Mouse (Mus musculus): Measurements from ENCODE around the gene Phf13.

Phf13 gene

GRCm38 (mm10) chr4:151988342-151989109, 7.5 kb downstream of the Phf13 start, which contains the start of gene Thap3:
Gene Thap3, minus strand, starts transcription at chr4:151988997.
- peak; percentile 86 to 89 for DNase-seq

- DNase-seq, result peak in 1 of 2 experiments; percentile 29
Observed at GRCm38 (mm10) chr4:151988014-151988341, 8.1 kb downstream of the Phf13 start.

- no peak for DNase-seq
Observed at GRCm38 (mm10) chr4:151986650-151987049, 9.4 kb downstream of the Phf13 start.

GRCm38 (mm10) chr4:151985886-151986285, 10.2 kb downstream of the Phf13 start:
- DNase-seq, result peak; percentile 33 to 75

- peak in 1 of 2 experiments; percentile 62 for DNase-seq
Observed at GRCm38 (mm10) chr4:151983560-151983959, 12.5 kb downstream of the Phf13 start.

GRCm38 (mm10) chr4:151983043-151983442, 13.0 kb downstream of the Phf13 start:
- DNase-seq, result no peak

GRCm38 (mm10) chr4:151981363-151981762, 14.7 kb downstream of the Phf13 start:
- DNase-seq, result peak; percentile 75 to 80

- DNase-seq, result peak in 1 of 2 experiments; percentile 37
Observed at GRCm38 (mm10) chr4:151980699-151981098, 15.4 kb downstream of the Phf13 start.

- peak; percentile 80 to 92 for DNase-seq
Observed at GRCm38 (mm10) chr4:151977748-151978147, 18.3 kb downstream of the Phf13 start.

- DNase-seq, result peak; percentile 48 to 71
Observed at GRCm38 (mm10) chr4:151975441-151975840, 20.6 kb downstream of the Phf13 start.

GRCm38 (mm10) chr4:151972221-151972967, 23.7 kb downstream of the Phf13 start:
- peak in 1 of 2 experiments; percentile 37 for DNase-seq

- DNase-seq, result peak in 1 of 2 experiments; percentile 35
Observed at GRCm38 (mm10) chr4:151968204-151968921, 27.7 kb downstream of the Phf13 start.

GRCm38 (mm10) chr4:151962817-151963216, 33.2 kb downstream of the Phf13 start:
- peak in 1 of 2 experiments; percentile 31 for DNase-seq

GRCm38 (mm10) chr4:151960513-151960854, 35.6 kb downstream of the Phf13 start:
- DNase-seq, result no peak

GRCm38 (mm10) chr4:151959849-151960512, 36.1 kb downstream of the Phf13 start:
- peak in 1 of 2 experiments; percentile 30 for DNase-seq

- peak in 1 of 2 experiments; percentile 14 for DNase-seq
Observed at GRCm38 (mm10) chr4:151957584-151958315, 38.3 kb downstream of the Phf13 start.

GRCm38 (mm10) chr4:151955791-151956190, 40.3 kb downstream of the Phf13 start:
- DNase-seq, result no peak

- peak in 1 of 2 experiments; percentile 23 for DNase-seq
Observed at GRCm38 (mm10) chr4:151953209-151953608, 42.8 kb downstream of the Phf13 start.

- peak in 1 of 2 experiments; percentile 32 for DNase-seq
Observed at GRCm38 (mm10) chr4:151948497-151949471, 47.3 kb downstream of the Phf13 start.

- DNase-seq, result no peak
Observed at GRCm38 (mm10) chr4:151946211-151946610, 49.8 kb downstream of the Phf13 start.

Data from kidney, postnatal 25 days (tissue).